In genomic region chr10:94457454-94457853, GRCm38 (mm10) we compare ENCODE assay signal across 11 mouse cellular contexts.
"Had no signal": no experiment of that assay in that cellular context is flagged by ENCODE, and none has a peak within 500 bp of the region (broad histone marks: within the 10 kb centered on the region; RNA-seq: fewer than 3 reads in every experiment).

No protein-coding gene starts in this region.

- H3K27ac ChIP-seq: kidney, postnatal 0 days; liver, embryonic 14.5 days; midbrain, embryonic 12.5 days; stomach, postnatal 0 days had no signal

- H3K4me3 ChIP-seq: midbrain, embryonic 12.5 days had no signal

- H3K4me2 ChIP-seq: midbrain, embryonic 12.5 days had no signal

- H3K36me3 ChIP-seq: midbrain, embryonic 12.5 days had no signal

- H3K4me1 ChIP-seq: midbrain, embryonic 12.5 days had no signal

- H3K9ac ChIP-seq: liver, embryonic 14.5 days; midbrain, embryonic 12.5 days had no signal

- H3K9me3 ChIP-seq: midbrain, embryonic 12.5 days had no signal

- DNase-seq: kidney, adult 9 months; kidney, postnatal 36 days; layer of hippocampus, adult 9-11 months; layer of hippocampus, postnatal 36 days; lung, adult 18-20 months; right cerebral cortex, postnatal 25 days; thymus, postnatal 4 days had no signal
